Mouse (Mus musculus) stomach, embryonic 16.5 days (tissue): ENCODE results near the gene Tpm4. TPM values are rescaled to one million over a fixed set of nuclear protein-coding genes. Genes with fewer than 3 reads are reported as not detected.
"Not testable (repeated sequence)": the region's sequence is repeated elsewhere in the genome, so short reads cannot be mapped to it uniquely, and the experiment has no call there.

Source experiments
- ATAC-seq: fragments of 200-750 bp; cut with Nextera tagmentation; 2 replicates; pipeline ENCODE4 v1.8.0; 2017; ENCODE audit warnings: moderate number of reproducible peaks, moderate TSS enrichment; ENCODE audit not compliant: insufficient read depth, low FRiP score
- H3K27ac ChIP-seq: fragments of 300-500 bp; sonication (generic); 2 replicates; pipeline ENCODE4 v1.5.1; 2014; ENCODE audit warnings: low read length
- H3K27me3 ChIP-seq: fragments of 300-500 bp; sonication (generic); 2 replicates; pipeline ENCODE4 v1.6.1; 2014; ENCODE audit warnings: low read length, control low read depth, mixed read lengths; ENCODE audit not compliant: control insufficient read depth, insufficient read depth
- H3K36me3 ChIP-seq: fragments of 300-500 bp; sonication (generic); 2 replicates; pipeline ENCODE4 v1.6.1; 2014; ENCODE audit warnings: low read length; ENCODE audit not compliant: control insufficient read depth, insufficient read depth
- H3K4me1 ChIP-seq: fragments of 300-500 bp; sonication (generic); 2 replicates; pipeline ENCODE4 v1.6.1; 2014; ENCODE audit warnings: low read length, control low read depth, mixed read lengths; ENCODE audit not compliant: control insufficient read depth, insufficient read depth
- H3K4me2 ChIP-seq: fragments of 300-500 bp; sonication (generic); 2 replicates; pipeline ENCODE4 v1.6.1; 2014; ENCODE audit warnings: low read depth, low read length, mixed read lengths
- H3K4me3 ChIP-seq: fragments of 300-500 bp; sonication (generic); replicated peaks from 2 replicates; pipeline ENCODE4 v1.5.1; 2014; ENCODE audit warnings: mild to moderate bottlenecking, low read length
- H3K9ac ChIP-seq: fragments of 300-500 bp; sonication (generic); 2 replicates; pipeline ENCODE4 v1.6.1; 2014; ENCODE audit warnings: low read length
- H3K9me3 ChIP-seq: fragments of 300-500 bp; sonication (generic); replicated peaks from 2 replicates; pipeline ENCODE4 v1.6.1; 2016; ENCODE audit warnings: low read length, control low read depth; ENCODE audit not compliant: control insufficient read depth
- WGBS: fragments of 180-500 bp; shearing (Covaris S2); extraction: QIAGEN DNeasy Blood & Tissue Kit; methylation state at CpG from one replicate; pipeline ENCODE4 v1.1.7; 2014; 5-methylcytosine and 5-hydroxymethylcytosine counted together
- polyA plus RNA-seq: library from polyadenylated mRNA; unstranded; fragments of >200 nt; fragmentation: Nextera tagmentation; extraction: Ambion mirVana; gene quantifications from 2 replicates; pipeline ENCODE4 v1.2.1, GENCODE M21; 2015

Tpm4 gene
- polyA plus RNA-seq: 617 and 647 TPM in 2 replicates

GRCm38 (mm10) chr8:72134756-72135445, at the start of gene Tpm4:
Gene Tpm4 (plus strand): TSS chr8:72134975.
- WGBS: 1% methylated on average over 49 of the region's 49 CpGs
- H3K36me3 ChIP-seq: peaks cover 7% of the 10 kb centered on the region

GRCm38 (mm10) chr8:72087611-72088010, 47.2 kb upstream of the Tpm4 start:
- H3K9me3 ChIP-seq, ATAC-seq: not testable (repeated sequence)

More at GRCm38 (mm10) chr8:72134756-72135445, at the start of gene Tpm4:
- Histone ChIP-seq H3K27ac (peak within 1 kb of the TSS; percentile 100), H3K9ac (peak within 1 kb of the TSS; percentile 99), H3K4me3 (peak within 1 kb of the TSS; percentile 90), H3K9me3 (no peaks in the 10 kb centered on the region), H3K27me3 (no peaks in the 10 kb centered on the region), H3K4me2 (peak within 1 kb of the TSS; percentile 77), H3K4me1 (peaks cover 14% of the 10 kb centered on the region; the same call in 1 of the 2 replicates)
- ATAC-seq: peak; percentile 88

GRCm38 (mm10) chr8:72096721-72097120, 38.1 kb upstream of the Tpm4 start:
- not testable (repeated sequence) for H3K4me3 ChIP-seq, H3K27me3 ChIP-seq, H3K36me3 ChIP-seq, H3K9me3 ChIP-seq, H3K4me2 ChIP-seq, H3K9ac ChIP-seq, H3K4me1 ChIP-seq, ATAC-seq, H3K27ac ChIP-seq

More at GRCm38 (mm10) chr8:72087611-72088010, 47.2 kb upstream of the Tpm4 start:
- not testable (repeated sequence) for H3K4me1 ChIP-seq, H3K27ac ChIP-seq, H3K4me3 ChIP-seq, H3K27me3 ChIP-seq, H3K36me3 ChIP-seq, H3K4me2 ChIP-seq, H3K9ac ChIP-seq
- 65% methylated on average over 3 of the region's 3 CpGs for WGBS

GRCm38 (mm10) chr8:72099377-72100103, 35.2 kb upstream of the Tpm4 start:
- H3K27me3 ChIP-seq, H3K4me3 ChIP-seq, H3K4me1 ChIP-seq, ATAC-seq, H3K36me3 ChIP-seq, H3K27ac ChIP-seq, H3K9me3 ChIP-seq, H3K9ac ChIP-seq, H3K4me2 ChIP-seq: not testable (repeated sequence)
- 59% methylated on average over 6 of the region's 7 CpGs for WGBS

- Histone ChIP-seq H3K4me3 (no peak overlapping the region), H3K9ac (no peak overlapping the region), H3K4me1 (no peaks in the 10 kb centered on the region), H3K27me3 (no peaks in the 10 kb centered on the region), H3K9me3 (no peaks in the 10 kb centered on the region), H3K36me3 (no peaks in the 10 kb centered on the region), H3K27ac (no peak overlapping the region), H3K4me2 (no peak overlapping the region)
- ATAC-seq: no peak
- WGBS: 22% methylated on average over 4 of the region's 4 CpGs
These were observed 29.6 kb upstream of the Tpm4 start for GRCm38 (mm10) chr8:72105165-72105564.

- no peak for ATAC-seq
- Histone ChIP-seq H3K4me1 (no peaks in the 10 kb centered on the region), H3K4me3 (no peak within 1 kb of the TSS), H3K4me2 (no peak within 1 kb of the TSS), H3K9ac (no peak within 1 kb of the TSS), H3K36me3 (no peaks in the 10 kb centered on the region), H3K9me3 (no peaks in the 10 kb centered on the region), H3K27me3 (no peaks in the 10 kb centered on the region), H3K27ac (no peak within 1 kb of the TSS)
- 88% methylated on average over 3 of the region's 3 CpGs for WGBS
These were observed 28.0 kb upstream of the Tpm4 start, which contains the start of gene Olfr374 for GRCm38 (mm10) chr8:72106740-72107139. Gene Olfr374 (plus strand): TSS chr8:72107040.

- no peak overlapping the region for H3K9ac ChIP-seq
- no peak overlapping the region for H3K27ac ChIP-seq
- no peaks in the 10 kb centered on the region for H3K27me3 ChIP-seq
- no peaks in the 10 kb centered on the region for H3K9me3 ChIP-seq
- no peak overlapping the region for H3K4me3 ChIP-seq
- no peaks in the 10 kb centered on the region for H3K4me1 ChIP-seq
- H3K4me2 ChIP-seq: no peak overlapping the region
- ATAC-seq: no peak
- no peaks in the 10 kb centered on the region for H3K36me3 ChIP-seq
- WGBS: 72% methylated on average over 6 of the region's 6 CpGs
These were observed 23.9 kb upstream of the Tpm4 start for GRCm38 (mm10) chr8:72110876-72111275.

GRCm38 (mm10) chr8:72112486-72112885, 22.3 kb upstream of the Tpm4 start:
- no peak for ATAC-seq
- H3K4me3 ChIP-seq: no peak overlapping the region
- 73% methylated on average over 3 of the region's 3 CpGs for WGBS

GRCm38 (mm10) chr8:72115202-72115601, 19.6 kb upstream of the Tpm4 start:
- WGBS: 86% methylated on average over 2 of the region's 2 CpGs
- Histone ChIP-seq H3K4me2 (no peak overlapping the region), H3K36me3 (no peaks in the 10 kb centered on the region), H3K9me3 (no peaks in the 10 kb centered on the region), H3K4me1 (no peaks in the 10 kb centered on the region), H3K27me3 (no peaks in the 10 kb centered on the region), H3K9ac (no peak overlapping the region), H3K27ac (no peak overlapping the region), H3K4me3 (no peak overlapping the region)
- ATAC-seq: no peak

More at GRCm38 (mm10) chr8:72112486-72112885, 22.3 kb upstream of the Tpm4 start:
- no peaks in the 10 kb centered on the region for H3K4me1 ChIP-seq
- H3K9me3 ChIP-seq: no peaks in the 10 kb centered on the region
- H3K27me3 ChIP-seq: no peaks in the 10 kb centered on the region
- no peak overlapping the region for H3K4me2 ChIP-seq
- H3K27ac ChIP-seq: no peak overlapping the region
- no peak overlapping the region for H3K9ac ChIP-seq
- no peaks in the 10 kb centered on the region for H3K36me3 ChIP-seq
